Mouse (Mus musculus) heart, adult 18-20 months (tissue): ENCODE measurements around the gene Hip1. TPM values are rescaled to one million over a fixed set of nuclear protein-coding genes. Genes with fewer than 3 reads are reported as not detected.

Experiments
- DNase-seq, 2 experiments: peaks; one replicate each; pipeline ENCODE4 v3.0.0; 2021 to 2022; ENCODE audit warnings: mixed read lengths in 1 of 2
- total RNA-seq, 2 experiments: library from RNA; stranded (reverse); gene quantifications; 2 replicates each; pipeline ENCODE4 v1.2.3; 2021

Gene Hip1
- total RNA-seq, 2 experiments from 2014 or later, result 19.9 to 24.4 TPM

DNA sequence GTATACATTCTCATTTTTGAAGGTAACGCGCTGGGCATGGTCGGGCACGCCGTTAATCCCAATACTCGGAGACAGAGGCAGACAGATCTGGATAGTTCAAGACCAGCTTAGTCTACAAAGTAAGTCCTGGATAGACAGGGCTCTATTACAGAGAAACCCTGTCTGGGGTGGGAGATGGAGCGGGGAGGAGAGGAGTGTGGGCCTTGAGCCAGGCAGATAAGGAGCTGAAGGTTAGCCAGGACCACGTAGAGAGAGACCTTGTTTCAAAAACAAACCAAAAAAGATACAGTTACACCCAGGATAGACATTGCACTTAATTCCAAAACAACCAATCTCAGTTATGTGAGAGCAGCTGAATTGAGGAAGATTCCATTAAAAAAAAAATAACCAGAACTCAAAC is 99.2 kb downstream of the Hip1 start:
- no peak for DNase-seq

GRCm38 (mm10) chr5:135442430-135442829 is 102.5 kb downstream of the Hip1 start:
- DNase-seq, result no peak

DNA sequence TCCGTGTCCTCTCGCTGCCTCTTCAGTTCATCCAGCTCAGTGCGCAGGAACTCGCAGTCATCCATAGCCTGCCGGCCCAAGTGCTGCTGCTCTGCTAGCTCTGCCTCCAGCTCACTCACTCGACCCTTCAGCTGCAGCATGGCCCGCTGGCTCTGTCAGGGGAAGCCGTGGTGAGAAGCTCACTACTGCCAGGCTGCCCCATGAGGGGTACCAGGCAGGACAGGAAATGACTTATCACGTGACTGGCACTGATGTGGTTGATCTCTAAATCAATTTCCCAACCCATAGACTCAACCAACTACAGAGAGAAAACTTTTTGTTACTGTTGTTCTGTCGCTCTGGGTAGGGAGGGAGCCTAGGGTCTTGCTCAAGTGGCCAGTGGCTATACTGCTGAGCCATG is 109.9 kb downstream of the Hip1 start:
- no peak for DNase-seq

DNA sequence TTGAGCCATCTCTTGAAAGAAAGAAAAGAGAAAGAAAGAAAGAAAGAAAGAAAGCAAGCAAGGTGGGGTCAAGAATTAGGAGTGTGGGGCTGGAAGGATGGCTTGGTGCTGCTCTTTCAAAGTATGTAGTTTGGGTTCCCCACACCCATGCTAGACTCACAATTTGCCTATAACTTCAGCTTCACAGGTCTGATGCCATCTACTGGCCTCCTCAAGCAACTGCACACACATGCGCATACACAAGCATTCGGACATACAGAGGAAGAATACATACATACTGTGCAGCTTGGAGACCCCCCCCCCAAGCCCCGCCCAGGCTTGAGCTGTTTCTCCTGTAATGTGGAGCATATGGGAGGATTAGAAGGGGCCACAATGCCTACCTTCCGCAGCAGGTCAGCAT is 111.1 kb downstream of the Hip1 start:
- no peak for DNase-seq

GRCm38 (mm10) chr5:135431111-135431510 is 113.8 kb downstream of the Hip1 start:
- DNase-seq, result no peak

DNA sequence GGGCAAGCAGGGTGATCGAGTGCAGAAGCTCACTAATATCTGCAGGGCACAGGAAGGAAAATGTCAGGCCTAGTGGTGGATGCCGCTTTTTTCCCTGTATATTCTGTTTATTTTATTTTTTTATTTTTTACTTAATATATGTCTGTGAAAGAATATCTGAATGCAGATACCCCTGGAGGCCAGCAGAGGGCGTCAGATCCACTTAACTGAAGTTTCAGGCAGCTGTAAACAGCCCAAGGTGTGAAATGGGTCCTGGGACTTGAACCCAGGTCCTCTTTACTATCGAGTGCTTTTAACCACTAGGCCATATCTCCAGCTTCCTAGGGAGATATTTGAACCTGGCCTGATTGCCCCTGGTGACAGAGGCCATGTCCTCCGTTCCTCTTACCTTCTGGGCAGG is 116.1 kb downstream of the Hip1 start:
- no peak for DNase-seq

DNA sequence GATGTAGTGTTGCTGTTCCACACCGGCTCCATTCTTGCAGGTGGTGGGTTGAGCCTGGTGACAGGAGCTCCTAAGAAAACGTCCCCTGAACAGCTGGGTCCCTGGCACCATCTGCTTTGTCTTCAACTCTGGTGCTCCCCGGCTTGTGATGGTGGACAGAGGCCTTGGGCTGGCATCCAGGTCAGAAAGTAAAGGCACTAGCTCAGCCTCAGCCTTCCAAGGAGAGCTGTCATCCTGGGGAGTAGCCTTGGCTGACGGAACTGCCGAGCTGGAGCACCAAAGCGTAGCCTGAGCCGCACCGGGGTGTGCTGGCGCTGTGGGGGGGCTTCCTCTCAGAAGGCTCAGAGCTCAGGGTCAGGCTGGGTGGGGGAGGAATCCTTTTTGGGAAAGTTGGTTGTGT is 134.7 kb downstream of the Hip1 start:
- no peak for DNase-seq

DNA sequence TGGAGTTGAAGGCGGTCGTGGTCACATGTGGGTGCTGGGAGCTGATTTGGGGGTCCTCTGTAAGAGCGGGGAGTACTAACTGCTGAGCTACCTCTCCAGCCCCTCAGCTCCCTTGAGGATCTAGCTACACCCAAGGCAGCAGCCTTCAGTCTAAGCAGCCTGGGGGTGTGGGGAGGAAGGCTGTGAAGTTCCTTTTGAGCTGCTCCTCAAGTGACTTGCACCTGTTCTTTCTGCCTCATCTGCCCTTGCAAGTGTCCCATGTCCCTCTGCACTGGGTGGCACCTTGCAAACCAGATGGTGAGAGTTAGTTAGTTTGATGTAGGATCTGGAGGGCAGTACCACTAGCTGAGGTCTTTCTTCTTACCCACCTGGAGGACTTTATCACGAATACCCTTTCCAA is 136.8 kb downstream of the Hip1 start:
- DNase-seq, result no peak

GRCm38 (mm10) chr5:135405437-135405836 is 139.5 kb downstream of the Hip1 start:
- no peak for DNase-seq

- no peak for DNase-seq
Measured at GRCm38 (mm10) chr5:135404623-135405022, 140.3 kb downstream of the Hip1 start.

DNA sequence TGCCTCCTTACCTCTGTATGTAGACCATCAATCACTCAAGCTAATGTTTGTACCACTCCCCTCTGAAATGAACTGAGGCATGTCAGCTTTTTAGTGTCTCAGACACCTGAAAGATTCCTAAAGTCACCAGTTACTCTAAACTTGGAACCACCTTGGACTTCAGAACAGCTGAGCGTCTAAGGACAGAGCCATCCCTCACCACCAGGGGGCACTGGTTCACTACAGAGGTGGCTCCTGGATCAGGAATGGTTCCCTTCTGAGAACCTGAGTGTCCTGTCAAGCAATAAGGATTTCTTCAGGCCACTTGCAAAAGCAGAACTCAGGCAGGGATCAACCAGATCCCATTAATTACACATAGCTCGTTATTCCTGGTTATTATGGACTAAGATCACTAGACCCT is 144.7 kb downstream of the Hip1 start:
- peak; percentile 69 to 91 for DNase-seq

- DNase-seq, result no peak
Measured at GRCm38 (mm10) chr5:135399382-135399781, 145.5 kb downstream of the Hip1 start.

GRCm38 (mm10) chr5:135395826-135396225 is 149.1 kb downstream of the Hip1 start:
- DNase-seq, result peak; percentile 32 to 48

- peak; percentile 84 to 85 for DNase-seq
Measured at GRCm38 (mm10) chr5:135394004-135394823, 150.7 kb downstream of the Hip1 start, which contains the start of gene Pom121. TSS of gene Pom121 (minus strand) at chr5:135394546.

- no peak for DNase-seq
Measured at GRCm38 (mm10) chr5:135383771-135384170, 161.1 kb downstream of the Hip1 start.

DNA sequence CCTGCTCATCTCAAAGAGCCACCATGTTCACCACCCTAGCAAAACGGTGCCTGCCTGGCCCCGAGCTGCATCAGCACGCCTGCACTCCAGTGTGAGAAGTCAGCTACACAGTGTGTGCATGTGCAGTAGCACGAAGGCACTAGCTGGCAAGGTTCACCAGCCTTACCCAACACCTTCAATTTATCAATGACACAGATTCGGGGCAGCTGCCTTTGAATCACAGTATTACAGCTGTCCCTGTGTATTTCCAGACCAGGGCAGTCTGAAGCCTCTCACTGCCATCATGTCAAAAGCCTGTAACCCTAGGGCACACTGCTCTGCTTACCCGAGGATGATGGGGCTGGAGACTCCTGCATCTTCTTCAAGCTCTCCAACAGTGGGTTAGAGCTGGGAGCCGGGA is 162.2 kb downstream of the Hip1 start:
- DNase-seq, result no peak

GRCm38 (mm10) chr5:135381356-135381925 is 163.5 kb downstream of the Hip1 start:
- DNase-seq, result peak; percentile 47 to 79

- no peak for DNase-seq
Measured at GRCm38 (mm10) chr5:135380681-135381080, 164.2 kb downstream of the Hip1 start.

GRCm38 (mm10) chr5:135376341-135376740 is 168.6 kb downstream of the Hip1 start:
- no peak for DNase-seq

GRCm38 (mm10) chr5:135375167-135375566 is 169.8 kb downstream of the Hip1 start:
- DNase-seq, result peak; percentile 27 to 34

- DNase-seq, result no peak
Measured at GRCm38 (mm10) chr5:135373601-135374000, 171.3 kb downstream of the Hip1 start.

DNA sequence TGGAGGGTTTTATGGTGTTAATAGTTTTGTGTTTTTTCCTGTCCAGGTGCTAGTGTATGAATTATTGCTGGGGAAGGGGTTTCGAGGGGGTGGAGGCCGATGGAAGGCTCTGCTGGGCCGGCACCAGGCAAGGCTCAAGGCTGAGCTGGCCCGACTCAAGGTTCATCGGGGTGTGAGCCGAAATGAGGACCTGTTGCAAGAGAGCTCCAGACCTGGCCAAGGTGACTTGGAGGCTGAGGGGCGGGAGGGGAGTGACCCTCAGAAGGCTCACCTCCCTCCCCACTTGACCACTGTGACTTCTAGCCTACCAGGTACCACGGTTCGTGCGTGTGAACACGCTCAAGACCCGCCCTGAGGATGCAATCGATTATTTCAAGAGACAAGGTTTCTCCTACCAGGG is 173.7 kb downstream of the Hip1 start:
- no peak for DNase-seq

- peak; percentile 95 to 98 for DNase-seq
Measured at GRCm38 (mm10) chr5:135369787-135370654, 174.9 kb downstream of the Hip1 start, which contains the start of gene Nsun5. TSS of gene Nsun5 (plus strand) at chr5:135369953.
